Mouse (Mus musculus) embryonic facial prominence, embryonic 13.5 days (tissue): ENCODE results near the gene Rabif. TPM values are rescaled to one million over a fixed set of nuclear protein-coding genes. Genes with fewer than 3 reads are reported as not detected.
"Not testable (repeated sequence)": the region's sequence is repeated elsewhere in the genome, so short reads cannot be mapped to it uniquely, and the experiment has no call there.

ENCODE experiments used
- ATAC-seq: fragments of 200-750 bp; cut with Nextera tagmentation; 2 replicates; pipeline ENCODE4 v1.8.0; 2017; ENCODE audit warnings: low read depth; ENCODE audit not compliant: insufficient number of reproducible peaks, insufficient read depth, low FRiP score, low TSS enrichment
- H3K27ac ChIP-seq: fragments of 300-500 bp; sonication (generic); 2 replicates; pipeline ENCODE4 v1.5.1; 2015; ENCODE audit warnings: moderate library complexity, mild to moderate bottlenecking, inconsistent platforms
- H3K27me3 ChIP-seq: fragments of 300-500 bp; sonication (generic); 2 replicates; pipeline ENCODE4 v1.6.1; 2015; ENCODE audit warnings: mild to moderate bottlenecking, inconsistent platforms
- H3K36me3 ChIP-seq: fragments of 300-500 bp; sonication (generic); 2 replicates; pipeline ENCODE4 v1.6.1; 2015; ENCODE audit warnings: mild to moderate bottlenecking, inconsistent platforms
- H3K4me1 ChIP-seq: fragments of 300-500 bp; sonication (generic); 2 replicates; pipeline ENCODE4 v1.6.1; 2015; ENCODE audit warnings: inconsistent platforms
- H3K4me2 ChIP-seq: fragments of 300-500 bp; sonication (generic); 2 replicates; pipeline ENCODE4 v1.6.1; 2015; ENCODE audit warnings: moderate library complexity, mild to moderate bottlenecking, inconsistent platforms
- H3K4me3 ChIP-seq: fragments of 300-500 bp; sonication (generic); 2 replicates; pipeline ENCODE4 v1.5.1; 2015; ENCODE audit warnings: mild to moderate bottlenecking, inconsistent platforms
- H3K9ac ChIP-seq: fragments of 300-500 bp; sonication (generic); 2 replicates; pipeline ENCODE4 v1.6.1; 2015; ENCODE audit warnings: mild to moderate bottlenecking, inconsistent platforms
- H3K9me3 ChIP-seq: fragments of 300-500 bp; sonication (generic); 2 replicates; pipeline ENCODE4 v1.6.1; 2016; ENCODE audit warnings: inconsistent platforms
- WGBS: fragments of 180-500 bp; shearing (Covaris S2); methylation state at CpG from one replicate; pipeline ENCODE4 v1.1.7; 2015; ENCODE audit warnings: mixed read lengths; 5-methylcytosine and 5-hydroxymethylcytosine counted together
- polyA plus RNA-seq: library from polyadenylated mRNA; unstranded; fragments of >200 nt; fragmentation: Nextera tagmentation; extraction: Ambion mirVana; gene quantifications from 2 replicates; pipeline ENCODE4 v1.2.1, GENCODE M21; 2015

Rabif gene
- polyA plus RNA-seq = 41.1 and 41.6 TPM in 2 replicates

DNA sequence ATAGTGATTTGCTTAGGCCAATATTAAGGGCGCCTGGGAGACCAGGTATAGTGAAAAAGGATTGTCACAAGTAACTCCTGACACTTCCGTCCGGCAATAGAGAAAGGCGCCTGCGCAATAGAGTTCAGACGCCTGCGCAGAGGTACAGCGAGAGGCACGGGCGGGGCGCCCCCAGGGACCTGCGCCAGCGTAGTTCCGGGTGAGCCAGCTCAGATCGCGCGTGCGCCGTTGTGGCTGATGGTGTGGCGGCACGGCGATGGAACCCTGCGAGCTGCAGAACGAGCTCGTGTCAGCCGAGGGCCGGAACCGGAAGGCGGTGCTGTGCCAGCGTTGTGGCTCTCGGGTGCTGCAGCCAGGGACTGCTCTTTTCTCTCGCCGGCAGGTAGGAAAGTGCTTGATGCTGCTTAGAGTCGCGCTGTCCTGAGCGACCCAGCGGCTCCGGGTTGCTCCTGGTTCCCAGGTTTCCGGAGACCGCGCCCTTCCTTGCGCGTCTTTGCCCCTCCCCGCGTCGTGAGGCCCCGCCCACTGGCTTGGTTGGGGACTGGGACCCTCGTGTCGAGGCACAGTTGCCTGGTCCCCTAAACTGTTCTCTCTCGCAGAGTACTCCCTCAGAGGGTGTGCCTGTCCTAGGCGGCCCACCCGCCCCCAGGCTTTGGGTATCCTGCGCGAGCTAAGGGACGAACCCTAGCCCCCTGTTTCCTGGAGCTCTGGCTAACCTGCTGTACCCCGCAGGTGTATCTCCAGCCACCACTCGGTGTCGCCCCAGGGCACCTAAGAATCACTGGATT lies at the start of gene Rabif:
Gene Rabif (plus strand): TSS at position 221 of the 788 bp plus-strand sequence.
- Histone ChIP-seq H3K4me1 (peaks cover 9% of the 10 kb centered on the region), H3K36me3 (peaks cover 25% of the 10 kb centered on the region), H3K9me3 (no peaks in the 10 kb centered on the region), H3K27ac (peak within 1 kb of the TSS; percentile 91), H3K9ac (peak within 1 kb of the TSS; percentile 75), H3K4me3 (peak within 1 kb of the TSS; percentile 63), H3K27me3 (no peaks in the 10 kb centered on the region), H3K4me2 (peak within 1 kb of the TSS; percentile 71)
- WGBS = under 1% methylated on average over 58 of the region's 58 CpGs
- ATAC-seq = peak; percentile 97

DNA sequence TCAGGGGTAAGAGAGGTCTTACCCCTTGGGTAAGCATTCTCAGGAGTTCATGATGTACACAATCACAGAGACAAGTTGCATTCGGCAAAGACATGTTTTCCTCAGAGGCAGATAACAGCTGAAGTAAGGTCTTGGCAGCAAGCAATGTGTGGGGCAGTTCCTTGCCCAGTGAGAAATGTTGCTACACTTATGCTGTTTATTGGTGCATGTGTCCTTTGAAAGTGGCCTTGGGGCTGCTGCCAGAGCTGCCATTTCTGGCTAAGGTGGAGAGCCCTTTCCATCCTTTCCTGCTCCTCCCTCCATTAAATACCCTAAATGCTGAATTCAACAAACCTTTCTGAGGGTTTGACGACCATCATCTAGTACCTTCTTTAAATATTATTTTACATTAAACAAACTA lies 49.0 kb upstream of the Rabif start:
- Histone ChIP-seq H3K36me3 (no peaks in the 10 kb centered on the region), H3K27ac (no peak overlapping the region), H3K4me1 (no peaks in the 10 kb centered on the region), H3K4me2 (no peak overlapping the region), H3K9ac (no peak overlapping the region), H3K27me3 (no peaks in the 10 kb centered on the region), H3K4me3 (no peak overlapping the region), H3K9me3 (no peaks in the 10 kb centered on the region)
- WGBS = 92% methylated on average over 2 of the region's 2 CpGs
- no peak for ATAC-seq

DNA sequence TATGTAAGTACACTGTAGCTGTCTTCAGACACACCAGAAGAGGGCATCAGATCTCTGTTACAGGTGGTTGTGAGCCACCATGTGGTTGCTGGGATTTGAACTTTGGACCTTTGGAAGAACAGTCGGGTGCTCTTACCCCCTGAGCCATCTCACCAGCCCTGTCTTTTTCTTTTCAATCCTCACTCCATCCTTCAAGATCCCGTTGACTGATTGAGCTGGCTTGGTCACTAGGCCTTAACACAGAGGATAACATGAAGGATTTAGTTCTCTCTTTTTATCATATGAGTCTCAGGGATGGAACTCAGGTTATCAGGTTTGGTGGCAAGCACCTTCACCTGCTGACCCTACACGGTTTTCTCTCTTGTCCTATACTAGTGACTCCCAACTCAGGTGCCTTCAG lies 45.9 kb upstream of the Rabif start:
- H3K9me3 ChIP-seq, H3K4me3 ChIP-seq, ATAC-seq, H3K27me3 ChIP-seq, H3K36me3 ChIP-seq, H3K4me2 ChIP-seq, H3K9ac ChIP-seq, H3K27ac ChIP-seq, H3K4me1 ChIP-seq: not testable (repeated sequence)
- WGBS = 62% methylated on average over 3 of the region's 3 CpGs

DNA sequence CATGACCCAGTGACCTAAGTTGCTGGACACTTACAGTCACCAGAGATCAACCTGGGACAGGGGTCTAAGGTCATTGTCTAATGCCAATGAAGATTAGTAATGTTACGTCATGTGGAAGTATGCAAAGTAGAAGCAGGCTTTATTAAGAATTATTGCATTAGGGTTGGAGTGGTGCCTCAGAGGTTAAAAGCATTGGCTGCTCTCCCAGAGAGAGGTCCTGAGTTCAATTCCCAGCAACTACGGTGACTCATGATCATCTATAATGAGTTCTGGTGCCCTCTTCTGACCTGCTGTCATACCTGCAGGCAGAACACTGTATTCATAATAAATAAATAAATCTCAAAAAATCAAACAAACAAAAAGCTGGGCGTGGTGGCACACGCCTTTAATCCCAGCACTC lies 44.2 kb upstream of the Rabif start:
- H3K27ac ChIP-seq = no peak overlapping the region
- H3K4me3 ChIP-seq = no peak overlapping the region
- H3K36me3 ChIP-seq = no peaks in the 10 kb centered on the region
- no peaks in the 10 kb centered on the region for H3K27me3 ChIP-seq
- no peaks in the 10 kb centered on the region for H3K9me3 ChIP-seq
- WGBS = 80% methylated on average over 4 of the region's 4 CpGs
- no peak for ATAC-seq
- no peak overlapping the region for H3K4me2 ChIP-seq
- peaks cover 7% of the 10 kb centered on the region; the same call in 1 of the 2 replicates for H3K4me1 ChIP-seq
- no peak overlapping the region for H3K9ac ChIP-seq

DNA sequence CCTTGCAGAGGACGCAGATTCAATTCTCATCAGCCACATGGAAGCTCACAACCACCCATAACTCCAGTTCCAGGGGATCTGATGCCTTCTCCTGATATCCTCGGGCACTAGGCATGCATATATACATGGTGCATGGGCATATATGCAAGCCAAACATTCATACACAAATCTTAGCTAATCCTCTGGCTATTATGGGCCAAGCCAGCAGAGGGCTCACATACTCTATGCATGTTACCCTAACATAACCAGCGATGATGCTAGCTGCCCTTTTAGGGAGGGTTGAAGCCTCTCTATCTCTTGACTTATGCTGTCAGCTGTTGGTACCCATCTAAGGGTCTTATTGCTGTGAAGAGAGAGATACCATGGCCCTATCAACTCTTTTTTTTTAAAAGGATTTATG lies 43.5 kb upstream of the Rabif start:
- Histone ChIP-seq H3K36me3 (no peaks in the 10 kb centered on the region), H3K9ac (no peak overlapping the region), H3K27me3 (no peaks in the 10 kb centered on the region), H3K27ac (no peak overlapping the region), H3K4me3 (no peak overlapping the region), H3K4me2 (no peak overlapping the region), H3K4me1 (peaks cover 8% of the 10 kb centered on the region), H3K9me3 (no peaks in the 10 kb centered on the region)
- ATAC-seq = no peak
- WGBS = 44% methylated on average over 3 of the region's 3 CpGs

DNA sequence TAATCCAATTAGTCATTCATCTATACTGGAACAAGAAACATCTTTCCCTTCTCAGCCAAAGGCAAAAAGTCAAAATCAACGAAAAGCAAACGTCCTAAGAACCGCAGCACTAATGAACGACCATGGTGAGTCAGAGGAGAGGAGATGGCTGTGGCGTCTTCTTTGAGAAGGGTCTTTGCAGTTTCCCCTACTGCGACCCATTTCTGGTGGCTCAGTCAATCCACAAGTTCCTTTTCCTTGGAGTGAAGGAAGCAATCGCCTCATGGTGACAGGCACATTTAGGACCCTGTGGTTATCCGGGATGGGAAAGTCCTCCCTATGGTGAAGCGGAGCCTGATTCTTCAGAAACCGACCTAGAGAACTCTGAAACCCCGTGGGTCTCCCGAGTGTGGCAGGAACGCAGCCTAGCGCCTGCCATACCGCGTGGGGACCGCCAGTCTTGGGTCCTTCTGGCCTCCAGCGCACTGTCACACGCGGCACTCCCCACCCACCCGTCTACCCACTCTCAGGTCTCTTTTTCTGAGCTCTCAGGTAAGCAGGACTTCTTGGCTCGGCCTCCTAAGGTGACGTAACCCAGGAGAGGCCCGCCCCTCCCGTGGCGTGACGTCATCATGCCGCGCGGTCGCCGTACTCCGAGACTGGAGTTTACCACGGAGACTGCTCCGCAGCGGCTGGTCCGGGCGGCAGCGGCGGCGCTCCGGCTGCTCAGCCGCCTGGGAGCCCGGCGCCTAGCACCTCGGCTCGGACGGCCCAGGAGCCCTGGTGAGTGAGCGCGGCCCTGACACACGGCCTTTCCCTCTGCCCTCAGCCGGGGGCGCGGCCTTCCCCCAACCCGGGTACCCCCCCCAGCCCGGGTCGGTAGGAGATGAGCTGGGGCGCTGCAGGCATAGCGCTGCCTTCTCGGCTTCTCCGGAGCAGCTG lies 39.3 kb upstream of the Rabif start, which contains the start of gene Klhl12:
Gene Klhl12 (plus strand): TSS at position 628 of the 921 bp plus-strand sequence.
- WGBS = 1% methylated on average over 54 of the region's 61 CpGs
- ATAC-seq = peak; percentile 89
- Histone ChIP-seq H3K9ac (peak within 1 kb of the TSS; percentile 95), H3K27me3 (no peaks in the 10 kb centered on the region), H3K9me3 (no peaks in the 10 kb centered on the region), H3K4me1 (peaks cover 21% of the 10 kb centered on the region), H3K4me2 (peak within 1 kb of the TSS; percentile 78), H3K4me3 (peak within 1 kb of the TSS; percentile 97), H3K27ac (peak within 1 kb of the TSS; percentile 85), H3K36me3 (peaks cover 18% of the 10 kb centered on the region)

DNA sequence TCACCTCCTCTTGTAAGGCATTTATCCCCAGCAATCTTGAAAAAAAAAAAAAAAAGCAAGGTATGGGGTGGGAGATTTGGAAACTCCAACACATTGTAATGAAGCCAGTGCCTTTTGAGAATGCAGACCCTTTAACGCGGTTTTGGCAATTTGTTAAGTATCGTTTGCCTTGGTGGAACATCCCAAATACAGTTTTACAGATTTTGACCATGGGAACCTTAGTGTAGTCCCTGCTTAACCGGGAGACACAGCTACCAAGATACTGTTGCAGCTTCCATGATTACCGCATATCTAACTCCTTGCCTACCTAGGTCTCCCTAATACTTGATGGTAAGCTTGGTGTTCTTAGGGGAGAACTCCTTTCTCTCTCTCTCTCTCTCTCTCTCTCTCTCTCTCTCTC lies 38.4 kb upstream of the Rabif start:
- peaks cover 26% of the 10 kb centered on the region for H3K36me3 ChIP-seq
- H3K27ac ChIP-seq = no peak overlapping the region
- peak overlapping the region; percentile 95 for H3K9ac ChIP-seq
- no peaks in the 10 kb centered on the region for H3K27me3 ChIP-seq
- H3K4me3 ChIP-seq = peak overlapping the region; percentile 97
- H3K4me2 ChIP-seq = peak overlapping the region; percentile 78
- ATAC-seq = no peak
- H3K9me3 ChIP-seq = no peaks in the 10 kb centered on the region
- H3K4me1 ChIP-seq = peaks cover 21% of the 10 kb centered on the region
- 21% methylated on average over 5 of the region's 5 CpGs for WGBS

DNA sequence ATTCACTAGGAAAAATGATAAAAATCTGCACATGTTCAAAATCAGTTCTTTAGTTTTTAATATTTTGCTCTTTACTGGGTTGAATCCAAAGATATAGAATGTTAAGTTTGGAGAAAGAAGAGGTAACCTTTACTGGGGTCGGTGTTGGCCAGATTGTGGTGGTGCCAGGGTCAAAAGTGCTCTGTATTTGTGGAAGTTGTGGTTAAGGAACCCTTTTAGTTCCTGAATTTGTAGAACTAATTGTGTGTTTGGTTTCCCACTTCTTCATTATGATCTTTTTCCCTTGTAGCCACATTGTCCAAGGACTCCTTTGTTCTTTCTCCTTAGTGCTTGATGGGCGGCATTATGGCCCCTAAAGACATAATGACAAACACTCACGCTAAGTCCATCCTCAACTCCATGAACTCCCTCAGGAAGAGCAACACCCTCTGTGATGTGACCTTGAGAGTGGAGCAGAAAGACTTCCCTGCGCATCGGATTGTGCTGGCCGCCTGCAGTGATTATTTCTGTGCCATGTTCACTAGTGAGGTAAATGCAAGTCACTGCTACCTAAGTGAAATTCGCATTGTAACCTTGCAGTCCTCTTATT lies 36.2 kb upstream of the Rabif start:
- Histone ChIP-seq H3K4me1 (peaks cover 21% of the 10 kb centered on the region), H3K9ac (no peak overlapping the region), H3K9me3 (no peaks in the 10 kb centered on the region), H3K4me3 (no peak overlapping the region), H3K36me3 (peaks cover 46% of the 10 kb centered on the region), H3K27me3 (no peaks in the 10 kb centered on the region), H3K27ac (no peak overlapping the region), H3K4me2 (no peak overlapping the region)
- 90% methylated on average over 7 of the region's 7 CpGs for WGBS
- ATAC-seq = no peak

DNA sequence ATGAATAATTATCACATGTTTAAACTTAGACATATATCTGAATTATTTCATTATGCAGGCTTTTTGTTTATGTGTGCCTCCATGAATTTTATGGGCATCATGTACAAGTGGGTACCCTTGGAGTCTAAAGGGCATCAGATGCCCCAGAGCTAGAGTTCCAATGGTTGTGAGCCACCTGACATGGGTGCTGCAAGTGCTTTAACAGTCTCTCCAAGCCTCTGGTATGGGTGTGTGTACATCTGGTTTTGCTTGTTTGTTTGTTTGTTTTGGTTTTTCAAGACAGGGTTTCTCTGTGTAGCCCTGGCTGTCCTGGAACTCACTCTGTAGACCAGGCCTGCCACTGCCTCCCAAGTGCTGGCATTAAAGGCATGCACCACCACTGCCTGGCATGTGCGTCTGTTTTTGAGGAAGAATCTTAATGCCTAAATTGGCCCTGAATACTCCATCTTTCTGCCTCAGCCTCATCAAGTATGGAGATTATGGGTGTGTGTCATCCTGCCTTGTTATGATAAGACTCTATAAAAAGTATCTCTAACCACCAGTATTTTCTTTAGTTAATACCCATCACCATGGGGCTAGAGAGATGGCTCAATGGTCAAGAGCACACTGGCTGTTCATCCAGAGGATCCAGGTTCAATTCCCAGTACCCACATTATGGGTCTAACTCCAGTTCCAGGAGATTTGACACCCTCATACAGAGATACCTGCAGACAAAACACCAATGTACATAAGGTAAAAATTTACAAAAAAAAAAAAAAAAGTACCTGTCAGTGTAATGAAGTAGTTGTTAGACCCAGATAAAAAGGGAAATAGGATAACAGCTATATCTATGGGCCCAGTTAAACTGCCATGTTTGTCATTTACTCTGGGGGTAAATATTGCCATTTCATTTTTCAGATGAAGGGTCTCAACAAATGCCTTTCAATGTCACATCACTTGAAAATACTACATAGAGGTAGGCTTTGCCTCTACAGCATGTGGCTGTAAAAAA lies 33.9 kb upstream of the Rabif start:
- Histone ChIP-seq H3K4me3 (no peak overlapping the region), H3K9me3 (no peaks in the 10 kb centered on the region), H3K4me1 (peaks cover 14% of the 10 kb centered on the region), H3K9ac (no peak overlapping the region), H3K27me3 (no peaks in the 10 kb centered on the region), H3K4me2 (no peak overlapping the region), H3K36me3 (peaks cover 64% of the 10 kb centered on the region), H3K27ac (no peak overlapping the region)
- 90% methylated on average over 1 of the region's 1 CpGs for WGBS
- ATAC-seq = no peak

DNA sequence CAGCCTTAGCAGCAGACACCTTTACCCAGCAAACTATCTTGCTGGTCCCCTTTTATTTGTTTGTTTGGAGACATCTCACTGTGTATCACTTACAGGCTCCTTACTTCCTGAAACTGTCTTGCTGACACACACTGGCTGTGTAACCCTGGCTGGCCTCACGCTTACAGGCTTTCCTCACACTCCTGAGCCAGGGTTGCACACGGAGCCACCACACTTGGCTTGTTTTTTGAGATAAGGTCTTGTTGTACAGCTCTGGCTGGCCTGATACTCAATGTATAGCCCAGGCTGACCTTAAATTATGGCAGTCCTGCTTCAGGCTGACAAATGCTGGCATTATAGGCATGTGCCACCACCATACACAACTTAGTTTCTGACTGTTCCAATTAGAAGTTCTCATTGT lies 9.8 kb upstream of the Rabif start:
- Histone ChIP-seq H3K4me2 (no peak overlapping the region), H3K4me3 (no peak overlapping the region), H3K27me3 (no peaks in the 10 kb centered on the region), H3K27ac (no peak overlapping the region), H3K36me3 (peaks cover 74% of the 10 kb centered on the region), H3K4me1 (no peaks in the 10 kb centered on the region), H3K9me3 (no peaks in the 10 kb centered on the region), H3K9ac (no peak overlapping the region)
- 99% methylated on average over 2 of the region's 2 CpGs for WGBS
- ATAC-seq = no peak
